Mouse (Mus musculus) lung, postnatal 0 days (tissue): Measurements from ENCODE around the gene Prr19. TPM values are rescaled to one million over a fixed set of nuclear protein-coding genes. Genes with fewer than 3 reads are reported as not detected.
"Not testable (repeated sequence)": the region's sequence is repeated elsewhere in the genome, so short reads cannot be mapped to it uniquely, and the experiment has no call there.

Source experiments
- ATAC-seq: fragments of 200-750 bp; cut with Nextera tagmentation; 2 replicates; pipeline ENCODE4 v1.8.0; 2017; ENCODE audit warnings: moderate library complexity
- DNase-seq: peaks from one replicate; pipeline ENCODE4 v3.0.0-alpha.2; 2016; ENCODE audit warnings: low spot score
- H3K27ac ChIP-seq: fragments of 300-500 bp; sonication (generic); 2 replicates; pipeline ENCODE4 v1.5.1; 2014; ENCODE audit warnings: antibody characterized with exemption, mild to moderate bottlenecking, low read length, mixed read lengths
- H3K27me3 ChIP-seq: fragments of 300-500 bp; sonication (generic); replicated peaks from 2 replicates; pipeline ENCODE4 v1.6.1; 2014; ENCODE audit warnings: low read length, mixed read lengths; ENCODE audit not compliant: insufficient read depth
- H3K36me3 ChIP-seq: fragments of 300-500 bp; sonication (generic); 2 replicates; pipeline ENCODE4 v1.6.1; 2014; ENCODE audit warnings: low read length, mixed read lengths; ENCODE audit not compliant: insufficient read depth
- H3K4me1 ChIP-seq: fragments of 300-500 bp; sonication (generic); 2 replicates; pipeline ENCODE4 v1.6.1; 2014; ENCODE audit warnings: antibody characterized with exemption, low read depth, low read length, mixed read lengths; ENCODE audit not compliant: insufficient read depth
- H3K4me2 ChIP-seq: fragments of 300-500 bp; sonication (generic); replicated peaks from 2 replicates; pipeline ENCODE4 v1.6.1; 2014; ENCODE audit warnings: low read depth, mild to moderate bottlenecking, low read length, moderate library complexity, mixed read lengths
- H3K4me3 ChIP-seq: fragments of 300-500 bp; sonication (generic); 2 replicates; pipeline ENCODE4 v1.5.1; 2014; ENCODE audit warnings: low read depth, low read length
- H3K9ac ChIP-seq: fragments of 300-500 bp; sonication (generic); replicated peaks from 2 replicates; pipeline ENCODE4 v1.6.1; 2014; ENCODE audit warnings: low read depth, mild to moderate bottlenecking
- H3K9me3 ChIP-seq: fragments of 300-500 bp; sonication (generic); 2 replicates; pipeline ENCODE4 v1.6.1; 2016; ENCODE audit warnings: low read length, mixed read lengths
- CTCF ChIP-seq: IDR thresholded peaks from 2 replicates; pipeline ENCODE4 v1.5.1; 2016; ENCODE audit warnings: antibody characterized with exemption, mild to moderate bottlenecking
- EP300 ChIP-seq: IDR thresholded peaks from 2 replicates; pipeline ENCODE4 v1.6.1; 2016; ENCODE audit warnings: antibody characterized with exemption, mild to moderate bottlenecking, control low read depth
- WGBS: fragments of 180-500 bp; shearing (Covaris S2); extraction: QIAGEN DNeasy Blood & Tissue Kit; methylation state at CpG from one replicate; pipeline ENCODE4 v1.1.7; 2014; 5-methylcytosine and 5-hydroxymethylcytosine counted together
- polyA plus RNA-seq: library from polyadenylated mRNA; unstranded; fragments of >200 nt; fragmentation: Nextera tagmentation; extraction: Ambion mirVana; gene quantifications from 2 replicates; pipeline ENCODE4 v1.2.1, GENCODE M21; 2015

The Prr19 gene
- not detected in 2 replicates for polyA plus RNA-seq

- Histone ChIP-seq H3K9me3 (no peaks in the 10 kb centered on the region), H3K27me3 (peaks cover 1% of the 10 kb centered on the region; the same call in 1 of the 2 replicates), H3K4me3 (no peak within 1 kb of the TSS), H3K27ac (no peak within 1 kb of the TSS), H3K9ac (no peak within 1 kb of the TSS), H3K4me1 (0 out of 2 replicates have a peak, but pooled peaks cover 3% of the 10 kb centered on the region), H3K36me3 (no peaks in the 10 kb centered on the region), H3K4me2 (no peak within 1 kb of the TSS)
- peak; percentile 40 for DNase-seq
- TF ChIP-seq EP300, result no peak
- no peak for TF ChIP-seq CTCF
- WGBS, result 55% methylated on average over 19 of the region's 19 CpGs
- ATAC-seq, result no peak
Observed at GRCm38 (mm10) chr7:25301063-25301462, at the start of gene Prr19. Gene Prr19 (plus strand): TSS chr7:25301411.

DNA sequence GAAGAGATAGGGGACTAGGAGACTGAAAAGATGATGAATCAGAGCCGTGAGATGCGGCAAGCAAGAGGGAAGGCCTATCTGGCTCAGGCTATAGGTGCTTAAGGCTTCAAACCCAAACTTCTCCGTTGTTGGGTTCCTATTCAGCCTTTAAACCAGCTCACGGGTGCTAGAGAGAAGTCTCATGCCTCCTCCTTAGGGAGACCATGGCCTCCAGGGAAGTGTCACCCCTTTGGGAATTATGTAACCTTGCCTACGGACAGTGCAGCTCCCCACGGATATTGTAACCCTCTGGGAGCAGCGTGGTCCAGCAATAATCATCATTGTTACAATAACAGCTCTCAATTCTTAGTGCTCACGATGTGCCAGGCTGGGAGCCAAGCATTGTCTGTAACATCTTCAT is 49.4 kb upstream of the Prr19 start:
- DNase-seq (no peak), ATAC-seq (no peak)
- H3K27me3 ChIP-seq, result no peaks in the 10 kb centered on the region
- H3K36me3 ChIP-seq, result no peaks in the 10 kb centered on the region
- H3K27ac ChIP-seq, result peak overlapping the region; percentile 99
- peak overlapping the region; percentile 93 for H3K4me3 ChIP-seq
- H3K9me3 ChIP-seq, result no peaks in the 10 kb centered on the region
- 20% methylated on average over 8 of the region's 8 CpGs for WGBS
- peak overlapping the region; percentile 91 for H3K9ac ChIP-seq
- peak overlapping the region; percentile 79 for H3K4me2 ChIP-seq
- TF ChIP-seq EP300, result no peak
- TF ChIP-seq CTCF, result no peak
- peaks cover 21% of the 10 kb centered on the region for H3K4me1 ChIP-seq

GRCm38 (mm10) chr7:25261896-25262295 is 39.3 kb upstream of the Prr19 start:
- Histone ChIP-seq H3K9ac (no peak overlapping the region), H3K9me3 (no peaks in the 10 kb centered on the region), H3K27me3 (no peaks in the 10 kb centered on the region), H3K27ac (no peak overlapping the region), H3K36me3 (no peaks in the 10 kb centered on the region), H3K4me3 (no peak overlapping the region), H3K4me2 (no peak overlapping the region), H3K4me1 (peaks cover 2% of the 10 kb centered on the region; the same call in 1 of the 2 replicates)
- ATAC-seq (no peak), DNase-seq (no peak)
- 90% methylated on average over 1 of the region's 1 CpGs for WGBS
- no peak for TF ChIP-seq CTCF
- TF ChIP-seq EP300, result no peak

DNA sequence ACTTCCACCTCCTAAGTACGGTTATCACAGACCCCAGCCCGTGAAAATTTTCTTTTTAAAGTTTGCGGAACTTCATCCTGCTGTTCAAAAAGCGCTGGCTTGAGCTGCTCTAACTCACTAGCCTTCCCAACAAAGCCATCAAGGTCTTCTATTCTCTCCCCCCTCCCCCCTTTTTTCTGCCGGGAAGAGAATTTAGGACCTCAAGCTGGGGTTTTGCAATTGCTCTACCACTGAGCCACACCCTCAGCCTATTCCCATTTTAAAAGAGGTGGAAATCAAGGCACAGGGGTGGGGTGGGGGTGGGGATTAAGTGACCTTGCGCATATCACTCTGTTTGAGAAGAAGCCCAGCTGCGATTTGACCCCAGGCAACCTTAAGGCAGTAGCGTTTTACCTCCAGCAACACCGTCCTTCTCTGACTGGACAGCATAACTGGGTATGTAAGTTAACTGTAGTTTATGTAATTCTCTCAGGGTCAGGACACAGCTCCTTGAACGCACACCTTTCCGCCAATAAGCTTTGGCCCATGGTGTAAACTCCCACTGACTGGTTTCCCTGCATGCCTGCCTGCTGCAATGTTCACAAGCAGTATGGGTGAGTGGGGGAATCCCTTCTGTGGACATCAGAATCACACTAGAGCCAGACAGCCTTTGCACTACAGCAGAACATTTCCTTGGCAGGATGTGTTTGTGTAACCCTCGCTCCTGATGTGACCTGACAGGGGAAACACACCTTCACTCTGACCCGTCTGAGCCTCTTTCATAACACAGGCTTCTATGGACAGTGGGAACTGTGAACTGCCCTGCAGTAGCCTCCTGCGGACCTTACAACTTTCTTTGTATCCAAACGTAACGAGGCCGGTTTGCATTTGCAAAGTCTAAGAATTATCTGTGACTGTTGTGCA is 37.0 kb upstream of the Prr19 start:
- Histone ChIP-seq H3K4me3 (no peak overlapping the region), H3K9ac (no peak overlapping the region)
- WGBS, result 30% methylated on average over 17 of the region's 17 CpGs

GRCm38 (mm10) chr7:25265743-25266142 is 35.5 kb upstream of the Prr19 start:
- H3K4me3 ChIP-seq, H3K36me3 ChIP-seq, H3K9ac ChIP-seq: not testable (repeated sequence)

More for the DNA sequence above, 37.0 kb upstream of the Prr19 start:
- TF ChIP-seq CTCF, result no peak
- no peak for TF ChIP-seq EP300
- H3K27ac ChIP-seq, result no peak overlapping the region
- no peak overlapping the region for H3K4me2 ChIP-seq
- no peaks in the 10 kb centered on the region for H3K9me3 ChIP-seq
- DNase-seq (no peak), ATAC-seq (no peak)
- no peaks in the 10 kb centered on the region for H3K36me3 ChIP-seq
- H3K4me1 ChIP-seq, result peaks cover 7% of the 10 kb centered on the region; the same call in 1 of the 2 replicates
- no peaks in the 10 kb centered on the region for H3K27me3 ChIP-seq

GRCm38 (mm10) chr7:25266180-25266962 is 34.8 kb upstream of the Prr19 start:
- Histone ChIP-seq H3K9ac (no peak overlapping the region), H3K27ac (no peak overlapping the region), H3K9me3 (no peaks in the 10 kb centered on the region), H3K27me3 (no peaks in the 10 kb centered on the region), H3K4me3 (no peak overlapping the region), H3K36me3 (no peaks in the 10 kb centered on the region), H3K4me1 (peaks cover 16% of the 10 kb centered on the region), H3K4me2 (no peak overlapping the region)
- WGBS, result 80% methylated on average over 8 of the region's 8 CpGs
- DNase-seq (no peak), ATAC-seq (no peak)
- TF ChIP-seq CTCF (no peak), EP300 (no peak)

More at GRCm38 (mm10) chr7:25265743-25266142, 35.5 kb upstream of the Prr19 start:
- H3K27ac ChIP-seq, DNase-seq, ATAC-seq, H3K9me3 ChIP-seq, H3K27me3 ChIP-seq, H3K4me2 ChIP-seq: not testable (repeated sequence)
- peaks cover 16% of the 10 kb centered on the region for H3K4me1 ChIP-seq
- WGBS, result 85% methylated on average over 5 of the region's 5 CpGs
